Mouse (Mus musculus): ENCODE results near the gene Nupl1.

Gene Nupl1

GRCm38 (mm10) chr14:60238551-60238950 is 12.7 kb downstream of the Nupl1 start:
- DNase-seq (ENCODE audit: low read depth, low spot score), result no peak

- no peak for DNase-seq (ENCODE audit: low read depth, low spot score)
These were observed 31.3 kb downstream of the Nupl1 start for GRCm38 (mm10) chr14:60219886-60220285.

- no peak for DNase-seq (ENCODE audit: low read depth, low spot score)
These were observed 33.6 kb downstream of the Nupl1 start for GRCm38 (mm10) chr14:60217616-60218015.

GRCm38 (mm10) chr14:60216125-60216524 is 35.1 kb downstream of the Nupl1 start:
- no peak for DNase-seq (ENCODE audit: low read depth, low spot score)

GRCm38 (mm10) chr14:60215000-60215399 is 36.2 kb downstream of the Nupl1 start:
- DNase-seq (ENCODE audit: low read depth, low spot score), result no peak

GRCm38 (mm10) chr14:60214040-60214439 is 37.2 kb downstream of the Nupl1 start:
- no peak for DNase-seq (ENCODE audit: low read depth, low spot score)

GRCm38 (mm10) chr14:60209166-60209565 is 42.1 kb downstream of the Nupl1 start:
- no peak for DNase-seq (ENCODE audit: low read depth, low spot score)

- DNase-seq (ENCODE audit: low read depth, low spot score), result no peak
These were observed 46.2 kb downstream of the Nupl1 start for GRCm38 (mm10) chr14:60204993-60205392.

GRCm38 (mm10) chr14:60196884-60197283 is 54.3 kb downstream of the Nupl1 start, which contains the start of gene Atp8a2:
Gene Atp8a2, minus strand, starts transcription at chr14:60197179.
- no peak for DNase-seq (ENCODE audit: low read depth, low spot score)

GRCm38 (mm10) chr14:60195999-60196398 is 55.2 kb downstream of the Nupl1 start:
- DNase-seq (ENCODE audit: low read depth, low spot score), result no peak

GRCm38 (mm10) chr14:60194606-60195005 is 56.6 kb downstream of the Nupl1 start:
- no peak for DNase-seq (ENCODE audit: low read depth, low spot score)

- no peak for DNase-seq (ENCODE audit: low read depth, low spot score)
These were observed 61.5 kb downstream of the Nupl1 start for GRCm38 (mm10) chr14:60189771-60190170.

GRCm38 (mm10) chr14:60188201-60188825 is 62.9 kb downstream of the Nupl1 start:
- no peak for DNase-seq (ENCODE audit: low read depth, low spot score)

GRCm38 (mm10) chr14:60181306-60181705 is 69.9 kb downstream of the Nupl1 start:
- DNase-seq (ENCODE audit: low read depth, low spot score), result no peak

- no peak for DNase-seq (ENCODE audit: low read depth, low spot score)
These were observed 72.7 kb downstream of the Nupl1 start for GRCm38 (mm10) chr14:60178571-60178955.

- peak; percentile 29 for DNase-seq (ENCODE audit: low read depth, low spot score)
These were observed 73.3 kb downstream of the Nupl1 start for GRCm38 (mm10) chr14:60177614-60178570.

GRCm38 (mm10) chr14:60176891-60177613 is 74.2 kb downstream of the Nupl1 start:
- peak; percentile 30 for DNase-seq (ENCODE audit: low read depth, low spot score)

- no peak for DNase-seq (ENCODE audit: low read depth, low spot score)
These were observed 74.8 kb downstream of the Nupl1 start for GRCm38 (mm10) chr14:60176469-60176890.

GRCm38 (mm10) chr14:60172286-60173055 is 78.8 kb downstream of the Nupl1 start:
- DNase-seq (ENCODE audit: low read depth, low spot score), result no peak

- DNase-seq (ENCODE audit: low read depth, low spot score), result no peak
These were observed 80.2 kb downstream of the Nupl1 start for GRCm38 (mm10) chr14:60170845-60171610.

Measured in CD4-positive, CD25-positive, alpha-beta regulatory T cell, adult 2 months (primary cell).